Mouse (Mus musculus): Measurements from ENCODE around the gene Lgals4.

GRCm38 (mm10) chr7:28888701-28889161 is 55.1 kb downstream of the Lgals4 start:
- TF ChIP-seq EP300 (IDR thresholded peaks at IDR 0.05; ENCODE audit: insufficient read depth, low read depth, low read length) (no peak), CTCF (IDR thresholded peaks at IDR 0.05; ENCODE audit: low read depth, low read length) (no peak)
